ENCODE assay signal across 8 mouse cellular contexts in genomic region chr8:124019782-124020181, GRCm38 (mm10). TPM values are rescaled to one million over a fixed set of nuclear protein-coding genes. Genes with fewer than 3 reads are reported as not detected.
A peak's percentile ranks its signal among the peaks of the same experiment; 100 is the strongest.
DNase-seq lines count a peak whose midpoint lies in the region; ATAC-seq lines count a peak whose summit lies in the region.

No protein-coding gene starts in this region.

- 22% methylated on average over 13 of the region's 13 CpGs for WGBS in heart, embryonic 10.5 days
- 45% methylated on average over 13 of the region's 13 CpGs for WGBS in limb, embryonic 10.5 days
- WGBS in midbrain, embryonic 14.5 days: 35% methylated on average over 13 of the region's 13 CpGs

- peak overlapping the region; percentile 99; the same call in 1 of the 2 replicates for H3K27ac ChIP-seq in heart, embryonic 10.5 days
- no peak overlapping the region for H3K27ac ChIP-seq in limb, embryonic 10.5 days
- H3K27ac ChIP-seq in midbrain, embryonic 14.5 days (replicated peaks; ENCODE audit: low read depth, low read length): no peak overlapping the region

- no peaks in the 10 kb centered on the region for H3K27me3 ChIP-seq in heart, embryonic 10.5 days (ENCODE audit: insufficient read depth, poor library complexity, severe bottlenecking)
- no peaks in the 10 kb centered on the region for H3K27me3 ChIP-seq in limb, embryonic 10.5 days (ENCODE audit: low read depth, poor library complexity, severe bottlenecking)
- H3K27me3 ChIP-seq in midbrain, embryonic 14.5 days (ENCODE audit: control insufficient read depth, insufficient read depth, low read length): no peaks in the 10 kb centered on the region

- no peaks in the 10 kb centered on the region for H3K9me3 ChIP-seq in heart, embryonic 10.5 days
- H3K9me3 ChIP-seq in limb, embryonic 10.5 days (replicated peaks): no peaks in the 10 kb centered on the region
- no peaks in the 10 kb centered on the region for H3K9me3 ChIP-seq in midbrain, embryonic 14.5 days (ENCODE audit: control insufficient read depth, low read length)

- H3K4me3 ChIP-seq in heart, embryonic 10.5 days: peak overlapping the region; percentile 88
- H3K4me3 ChIP-seq in limb, embryonic 10.5 days: peak overlapping the region; percentile 86
- H3K4me3 ChIP-seq in midbrain, embryonic 14.5 days (replicated peaks; ENCODE audit: low read depth, low read length): peak overlapping the region; percentile 78

- no peak overlapping the region for H3K9ac ChIP-seq in midbrain, embryonic 14.5 days (replicated peaks; ENCODE audit: low read length)

- peak overlapping the region; percentile 78 for H3K4me2 ChIP-seq in midbrain, embryonic 14.5 days (ENCODE audit: low read length)

- intact Hi-C loops in heart, postnatal 14 days (cut with DNase I): no loop called here
- intact Hi-C loops in heart, postnatal 10 days (cut with DNase I): loop anchor here (2.0 kb wide), 2 partner anchors 37 to 71 kb away; partner anchors contain the start of genes Abcb10 and Nup133
- intact Hi-C loops in gastrocnemius, postnatal 14 days (cut with DNase I; ENCODE audit: low total_unique reads): no loop called here

- DNase-seq in heart, embryonic 10.5 days (ENCODE audit: low spot score): peak; percentile 84
- DNase-seq in heart, postnatal 14 days: no peak
- DNase-seq in embryo, embryonic 10 days (ENCODE audit: low spot score): peak; percentile 32
- DNase-seq in heart, postnatal 10 days: peak; percentile 25 to 30
- DNase-seq in limb, embryonic 10.5 days (ENCODE audit: low spot score): peak; percentile 33
- DNase-seq in midbrain, embryonic 14.5 days: peak; percentile 3
- peak; percentile 8 to 18 for DNase-seq in thymus, postnatal 36 days
- no peak for DNase-seq in gastrocnemius, postnatal 14 days

- peaks cover 21% of the 10 kb centered on the region for H3K36me3 ChIP-seq in heart, embryonic 10.5 days
- peaks cover 21% of the 10 kb centered on the region for H3K36me3 ChIP-seq in limb, embryonic 10.5 days
- H3K36me3 ChIP-seq in midbrain, embryonic 14.5 days (ENCODE audit: control insufficient read depth, insufficient read depth, low read length): peaks cover 8% of the 10 kb centered on the region

- ATAC-seq in midbrain, embryonic 14.5 days (ENCODE audit: low FRiP score, low TSS enrichment): no peak

- peaks cover 49% of the 10 kb centered on the region for H3K4me1 ChIP-seq in heart, embryonic 10.5 days
- peaks cover 27% of the 10 kb centered on the region for H3K4me1 ChIP-seq in limb, embryonic 10.5 days
- peaks cover 18% of the 10 kb centered on the region for H3K4me1 ChIP-seq in midbrain, embryonic 14.5 days (ENCODE audit: control insufficient read depth, insufficient read depth, low read length)

RNA-seq across cellular contexts. Expression of gene Taf5l, which starts 1.4 kb away (rescaled TPM):
- 37.4 and 40.4 TPM in 2 replicates for polyA plus RNA-seq in heart, embryonic 10.5 days (2016; fragmentation: Nextera tagmentation; extraction: Ambion mirVana)
- 10 to 100 TPM; 18.4 to 19.1 TPM for total RNA-seq in heart, postnatal 14 days (2021)
- 10 to 100 TPM; 22.0 to 24.9 TPM for total RNA-seq in heart, postnatal 10 days (2021)
- 49.7 and 52.8 TPM in 2 replicates for polyA plus RNA-seq in limb, embryonic 10.5 days (2016; fragmentation: Nextera tagmentation; extraction: Ambion mirVana)
- polyA plus RNA-seq in midbrain, embryonic 14.5 days (2014; fragmentation: Nextera tagmentation; extraction: Ambion mirVana): 23.3 and 29.9 TPM in 2 replicates
- total RNA-seq in gastrocnemius, postnatal 14 days (2021): 10 to 100 TPM; 11.3 to 12.6 TPM

RNA-seq across cellular contexts. Expression of gene Urb2, which starts 1.5 kb away (rescaled TPM):
- polyA plus RNA-seq in heart, embryonic 10.5 days (2016; fragmentation: Nextera tagmentation; extraction: Ambion mirVana): 6.1 and 6.9 TPM in 2 replicates
- 1 to 10 TPM; 6.7 to 6.9 TPM for total RNA-seq in heart, postnatal 14 days (2021)
- total RNA-seq in heart, postnatal 10 days (2021): 1 to 10 TPM; 7.0 to 8.6 TPM
- polyA plus RNA-seq in limb, embryonic 10.5 days (2016; fragmentation: Nextera tagmentation; extraction: Ambion mirVana): 8.4 and 8.9 TPM in 2 replicates
- 4.0 and 5.7 TPM in 2 replicates for polyA plus RNA-seq in midbrain, embryonic 14.5 days (2014; fragmentation: Nextera tagmentation; extraction: Ambion mirVana)
- 1 to 10 TPM; 6.0 to 8.7 TPM for total RNA-seq in gastrocnemius, postnatal 14 days (2021)

RNA-seq across cellular contexts. Expression of gene Abcb10, which starts 36.9 kb away (rescaled TPM):
- polyA plus RNA-seq in heart, embryonic 10.5 days (2016; fragmentation: Nextera tagmentation; extraction: Ambion mirVana): 41.6 and 47.7 TPM in 2 replicates
- 10 to 100 TPM; 44.8 to 46.5 TPM for total RNA-seq in heart, postnatal 14 days (2021)
- total RNA-seq in heart, postnatal 10 days (2021): 10 to 100 TPM; 39.6 to 45.6 TPM
- 19.3 and 20.3 TPM in 2 replicates for polyA plus RNA-seq in limb, embryonic 10.5 days (2016; fragmentation: Nextera tagmentation; extraction: Ambion mirVana)
- 15.6 and 18.4 TPM in 2 replicates for polyA plus RNA-seq in midbrain, embryonic 14.5 days (2014; fragmentation: Nextera tagmentation; extraction: Ambion mirVana)
- total RNA-seq in gastrocnemius, postnatal 14 days (2021): 10 to 100 TPM; 12.1 to 13.0 TPM

Comparison
In these comparisons a context has a peak if more than half of its experiments do, and no peak if none do; other contexts are left out.
1. DNase-seq: peak in heart, embryonic 10.5 days (single experiment), embryo, embryonic 10 days (single experiment), heart, postnatal 10 days (2 of 2), limb, embryonic 10.5 days (single experiment), midbrain, embryonic 14.5 days (single experiment) and thymus, postnatal 36 days (2 of 2); none in heart, postnatal 14 days (0 of 2) and gastrocnemius, postnatal 14 days (single experiment).
2. Peak in every context shown above with its lines, with median percentiles within 50 percentile points of each other: H3K4me3 ChIP-seq.